ENCODE assay signal across 8 mouse cellular contexts in genomic region chr5:143817116-143817930, GRCm38 (mm10). TPM values are rescaled to one million over a fixed set of nuclear protein-coding genes. Genes with fewer than 3 reads are reported as not detected.
A peak's percentile ranks its signal among the peaks of the same experiment; 100 is the strongest.
DNase-seq lines count a peak whose midpoint lies in the region; ATAC-seq and TF ChIP-seq lines count a peak whose summit lies in the region.

Gene Eif2ak1, plus strand, starts transcription at chr5:143817788.

- peak within 1 kb of the TSS; percentile 82 for H3K9ac ChIP-seq in forebrain, embryonic 12.5 days
- H3K9ac ChIP-seq in heart, postnatal 0 days (replicated peaks; ENCODE audit: low read depth, low read length) = peak within 1 kb of the TSS; percentile 86
- H3K9ac ChIP-seq in liver, embryonic 16.5 days (ENCODE audit: low read depth, low read length) = peak within 1 kb of the TSS; percentile 98
- peak within 1 kb of the TSS; percentile 86 for H3K9ac ChIP-seq in neural tube, embryonic 13.5 days

- WGBS in forebrain, embryonic 12.5 days = under 1% methylated on average over 34 of the region's 37 CpGs
- WGBS in heart, postnatal 0 days = under 1% methylated on average over 37 of the region's 37 CpGs
- WGBS in liver, embryonic 16.5 days (ENCODE audit: insufficient replicate concordance) = under 1% methylated on average over 37 of the region's 37 CpGs
- under 1% methylated on average over 36 of the region's 37 CpGs for WGBS in neural tube, embryonic 13.5 days

- H3K27me3 ChIP-seq in E14TG2a.4 (ENCODE audit: insufficient read depth, low read length) = no peaks in the 10 kb centered on the region
- no peaks in the 10 kb centered on the region for H3K27me3 ChIP-seq in forebrain, embryonic 12.5 days
- no peaks in the 10 kb centered on the region for H3K27me3 ChIP-seq in heart, postnatal 0 days (ENCODE audit: control insufficient read depth, insufficient read depth, low read length)
- no peaks in the 10 kb centered on the region for H3K27me3 ChIP-seq in liver, embryonic 16.5 days (ENCODE audit: control insufficient read depth, insufficient read depth, low read depth, low read length)
- H3K27me3 ChIP-seq in neural tube, embryonic 13.5 days = no peaks in the 10 kb centered on the region
- no peaks in the 10 kb centered on the region for H3K27me3 ChIP-seq in testis, adult 2 months (ENCODE audit: control insufficient read depth, insufficient read depth, low read length)

- DNase-seq in c-Kit-positive CD71-positive TER-119-positive erythroid progenitor cells, embryonic 14.5 days (ENCODE audit: low spot score) = peak; percentile 96
- DNase-seq in heart, postnatal 0 days (ENCODE audit: low spot score) = peak; percentile 97
- peak; percentile 92 to 94 for DNase-seq in kidney, postnatal 4 days

- ATAC-seq in forebrain, embryonic 12.5 days (ENCODE audit: low FRiP score) = peak; percentile 99
- ATAC-seq in heart, postnatal 0 days (ENCODE audit: insufficient read depth, low read depth) = peak; percentile 99
- peak; percentile 91 for ATAC-seq in liver, embryonic 16.5 days (ENCODE audit: low read depth)
- peak; percentile 99 for ATAC-seq in neural tube, embryonic 13.5 days (ENCODE audit: low read depth)

- H3K9me3 ChIP-seq in E14TG2a.4 (ENCODE audit: low read length) = no peaks in the 10 kb centered on the region
- no peaks in the 10 kb centered on the region for H3K9me3 ChIP-seq in forebrain, embryonic 12.5 days
- no peaks in the 10 kb centered on the region for H3K9me3 ChIP-seq in heart, postnatal 0 days (replicated peaks; ENCODE audit: control insufficient read depth, low read length)
- no peaks in the 10 kb centered on the region for H3K9me3 ChIP-seq in liver, embryonic 16.5 days (replicated peaks; ENCODE audit: control insufficient read depth, low read length)
- no peaks in the 10 kb centered on the region for H3K9me3 ChIP-seq in neural tube, embryonic 13.5 days

- peak; percentile 29; the same call in 1 of the 2 replicates for TF ChIP-seq CTCF in E14TG2a.4 (conservative IDR thresholded peaks at IDR 0.05; ENCODE audit: low read length)
- peak; percentile 34 for TF ChIP-seq CTCF in heart, postnatal 0 days (IDR thresholded peaks at IDR 0.05; ENCODE audit: low read depth)
- no peak for TF ChIP-seq CTCF in testis, adult 2 months (IDR thresholded peaks at IDR 0.05; ENCODE audit: control insufficient read depth, insufficient read depth, insufficient replicate concordance, low read depth, low read length)

- H3K4me3 ChIP-seq in E14TG2a.4 (replicated peaks; ENCODE audit: low read length) = peak within 1 kb of the TSS; percentile 95
- peak within 1 kb of the TSS; percentile 86 for H3K4me3 ChIP-seq in forebrain, embryonic 12.5 days (replicated peaks)
- H3K4me3 ChIP-seq in heart, postnatal 0 days (ENCODE audit: low read depth, low read length) = peak within 1 kb of the TSS; percentile 95
- H3K4me3 ChIP-seq in liver, embryonic 16.5 days (ENCODE audit: low read depth, low read length) = peak within 1 kb of the TSS; percentile 92
- peak within 1 kb of the TSS; percentile 79 for H3K4me3 ChIP-seq in neural tube, embryonic 13.5 days
- H3K4me3 ChIP-seq in testis, adult 2 months (ENCODE audit: control insufficient read depth, low read depth, low read length) = peak within 1 kb of the TSS; percentile 93

- H3K27ac ChIP-seq in forebrain, embryonic 12.5 days = peak within 1 kb of the TSS; percentile 69
- peak within 1 kb of the TSS; percentile 75 for H3K27ac ChIP-seq in heart, postnatal 0 days (ENCODE audit: low read depth)
- H3K27ac ChIP-seq in liver, embryonic 16.5 days (ENCODE audit: low read length) = peak within 1 kb of the TSS; percentile 99
- peak within 1 kb of the TSS; percentile 78 for H3K27ac ChIP-seq in neural tube, embryonic 13.5 days (replicated peaks)
- peak within 1 kb of the TSS; percentile 55 for H3K27ac ChIP-seq in testis, adult 2 months (ENCODE audit: control insufficient read depth, insufficient read depth, low read depth, low read length)

- peak; percentile 82 for TF ChIP-seq POLR2A in testis, adult 2 months (IDR thresholded peaks at IDR 0.05; ENCODE audit: control insufficient read depth, low read depth, low read length)

- H3K4me1 ChIP-seq in E14TG2a.4 (replicated peaks; ENCODE audit: low read depth, low read length) = peaks cover 20% of the 10 kb centered on the region
- H3K4me1 ChIP-seq in forebrain, embryonic 12.5 days = peaks cover 11% of the 10 kb centered on the region
- H3K4me1 ChIP-seq in heart, postnatal 0 days (ENCODE audit: control insufficient read depth, insufficient read depth) = peaks cover 10% of the 10 kb centered on the region; the same call in 1 of the 2 replicates
- H3K4me1 ChIP-seq in liver, embryonic 16.5 days (ENCODE audit: control insufficient read depth, low read depth, low read length) = peaks cover 26% of the 10 kb centered on the region
- peaks cover 27% of the 10 kb centered on the region for H3K4me1 ChIP-seq in neural tube, embryonic 13.5 days (replicated peaks)
- H3K4me1 ChIP-seq in testis, adult 2 months (ENCODE audit: control insufficient read depth, insufficient read depth, low read length) = peaks cover 9% of the 10 kb centered on the region

- H3K36me3 ChIP-seq in E14TG2a.4 (ENCODE audit: insufficient read depth, low read length) = no peaks in the 10 kb centered on the region
- no peaks in the 10 kb centered on the region for H3K36me3 ChIP-seq in forebrain, embryonic 12.5 days (replicated peaks)
- no peaks in the 10 kb centered on the region for H3K36me3 ChIP-seq in heart, postnatal 0 days (replicated peaks; ENCODE audit: control insufficient read depth, insufficient read depth, low read length)
- peaks cover 3% of the 10 kb centered on the region for H3K36me3 ChIP-seq in liver, embryonic 16.5 days (ENCODE audit: control insufficient read depth, insufficient read depth)
- no peaks in the 10 kb centered on the region for H3K36me3 ChIP-seq in neural tube, embryonic 13.5 days
- H3K36me3 ChIP-seq in testis, adult 2 months (ENCODE audit: control insufficient read depth, insufficient read depth, low read length) = no peaks in the 10 kb centered on the region

- TF ChIP-seq EP300 in heart, postnatal 0 days (IDR thresholded peaks at IDR 0.05; ENCODE audit: low read depth) = no peak

- H3K4me2 ChIP-seq in forebrain, embryonic 12.5 days = peak within 1 kb of the TSS; percentile 77
- peak within 1 kb of the TSS; percentile 88 for H3K4me2 ChIP-seq in heart, postnatal 0 days (ENCODE audit: low read depth, low read length)
- H3K4me2 ChIP-seq in liver, embryonic 16.5 days (ENCODE audit: low read depth, low read length) = peak within 1 kb of the TSS; percentile 79
- peak within 1 kb of the TSS; percentile 83 for H3K4me2 ChIP-seq in neural tube, embryonic 13.5 days

RNA-seq across cellular contexts. Expression of gene Eif2ak1, which starts in this region (rescaled TPM):
- polyA plus RNA-seq in forebrain, embryonic 12.5 days (2016; fragmentation: Nextera tagmentation; extraction: Ambion mirVana) = 44.7 and 46.2 TPM in 2 replicates
- total RNA-seq in heart, postnatal 0 days (2014; rRNA removed; ENCODE audit: low replicate concordance) = 18.7 and 21.6 TPM in 2 replicates
- 18.3 and 18.4 TPM in 2 replicates for polyA plus RNA-seq in heart, postnatal 0 days (2015; fragmentation: Nextera tagmentation; extraction: Ambion mirVana)
- 115 and 119 TPM in 2 replicates for polyA plus RNA-seq in liver, embryonic 16.5 days (2015; fragmentation: Nextera tagmentation; extraction: Ambion mirVana)
- 51.5 and 56.7 TPM in 2 replicates for polyA plus RNA-seq in neural tube, embryonic 13.5 days (2015; fragmentation: Nextera tagmentation; extraction: Ambion mirVana)
- 14.3 and 15.7 TPM in 2 replicates for polyA plus RNA-seq in testis, adult 2 months (2012; rRNA removed)

Comparison
In these comparisons a context has a peak if more than half of its experiments do, and no peak if none do; other contexts are left out.
1. Peak in every context shown above with its lines: DNase-seq, ATAC-seq, H3K4me3 ChIP-seq and H3K27ac ChIP-seq.